ENCODE assay signal across 26 mouse cellular contexts in genomic region chr6:148693329-148693728, GRCm38 (mm10).
DNase-seq lines count a peak whose midpoint lies in the region; ATAC-seq and TF ChIP-seq lines count a peak whose summit lies in the region.
"Had no signal": no experiment of that assay in that cellular context is flagged by ENCODE, and none has a peak within 500 bp of the region (broad histone marks: within the 10 kb centered on the region; RNA-seq: fewer than 3 reads in every experiment).

No protein-coding gene starts in this region.

- H3K9me3 ChIP-seq in heart, embryonic 10.5 days = no peaks in the 10 kb centered on the region
- H3K9me3 ChIP-seq in stomach, embryonic 15.5 days = no peaks in the 10 kb centered on the region
- no peaks in the 10 kb centered on the region for H3K9me3 ChIP-seq in stomach, postnatal 0 days (ENCODE audit: control insufficient read depth, low read length)
- no peaks in the 10 kb centered on the region for H3K9me3 ChIP-seq in heart, embryonic 16.5 days (replicated peaks; ENCODE audit: control insufficient read depth, low read length)
- H3K9me3 ChIP-seq: forebrain, embryonic 15.5 days; limb, embryonic 13.5 days; liver, embryonic 13.5 days; lung, embryonic 15.5 days; neural tube, embryonic 12.5 days had no signal

- DNase-seq in heart, embryonic 10.5 days (ENCODE audit: low spot score) = peak; percentile 93
- DNase-seq in heart, adult 8-10 months (ENCODE audit: low spot score) = no peak
- no peak for DNase-seq in stomach, postnatal 0 days (ENCODE audit: low spot score)
- peak; percentile 10 for DNase-seq in mesoderm, embryonic 11.5 days (ENCODE audit: low read depth, low spot score)
- no peak for DNase-seq in B cell, adult 2 months
- DNase-seq in adrenal gland, postnatal 14 days = no peak
- DNase-seq: adrenal gland, postnatal 36 days; cerebellum, postnatal 10 days; gastrocnemius, postnatal 14 days; kidney, postnatal 25 days; liver, embryonic 13.5 days; lung, postnatal 36 days; midbrain, embryonic 14.5 days; right cerebral cortex, postnatal 14 days; spleen, adult 18-20 months; thymus, postnatal 14 days had no signal

- TF ChIP-seq CTCF in stomach, postnatal 0 days (IDR thresholded peaks at IDR 0.05; ENCODE audit: low read depth) = no peak

- no peaks in the 10 kb centered on the region for H3K27me3 ChIP-seq in heart, embryonic 10.5 days (ENCODE audit: insufficient read depth, poor library complexity, severe bottlenecking)
- H3K27me3 ChIP-seq in stomach, embryonic 15.5 days (replicated peaks) = no peaks in the 10 kb centered on the region
- no peaks in the 10 kb centered on the region for H3K27me3 ChIP-seq in stomach, postnatal 0 days (ENCODE audit: control insufficient read depth, insufficient read depth, low read length)
- no peaks in the 10 kb centered on the region for H3K27me3 ChIP-seq in heart, embryonic 16.5 days (ENCODE audit: control insufficient read depth, insufficient read depth, low read length)
- H3K27me3 ChIP-seq: forebrain, embryonic 15.5 days; limb, embryonic 13.5 days; lung, embryonic 15.5 days; neural tube, embryonic 12.5 days had no signal

- H3K4me1 ChIP-seq in heart, embryonic 10.5 days = peaks cover 9% of the 10 kb centered on the region; the same call in 1 of the 2 replicates
- H3K4me1 ChIP-seq in stomach, embryonic 15.5 days = no peaks in the 10 kb centered on the region
- H3K4me1 ChIP-seq in stomach, postnatal 0 days (replicated peaks; ENCODE audit: control insufficient read depth, insufficient read depth) = no peaks in the 10 kb centered on the region
- peaks cover 2% of the 10 kb centered on the region; the same call in 1 of the 2 replicates for H3K4me1 ChIP-seq in heart, embryonic 16.5 days (ENCODE audit: control insufficient read depth, insufficient read depth, low read length)
- H3K4me1 ChIP-seq: forebrain, embryonic 15.5 days; limb, embryonic 13.5 days; liver, embryonic 13.5 days; lung, embryonic 15.5 days; megakaryocyte, embryonic 14.5 days; neural tube, embryonic 12.5 days had no signal

- H3K9ac ChIP-seq in stomach, embryonic 15.5 days = no peak overlapping the region
- no peak overlapping the region for H3K9ac ChIP-seq in stomach, postnatal 0 days (ENCODE audit: low read length)
- no peak overlapping the region for H3K9ac ChIP-seq in heart, embryonic 16.5 days (ENCODE audit: low read length)
- H3K9ac ChIP-seq: forebrain, embryonic 15.5 days; hindbrain, embryonic 14.5 days; limb, embryonic 13.5 days; liver, embryonic 13.5 days; lung, embryonic 15.5 days; neural tube, embryonic 12.5 days had no signal

- H3K4me2 ChIP-seq in stomach, embryonic 15.5 days = no peak overlapping the region
- H3K4me2 ChIP-seq in stomach, postnatal 0 days (replicated peaks; ENCODE audit: low read depth) = no peak overlapping the region
- no peak overlapping the region for H3K4me2 ChIP-seq in heart, embryonic 16.5 days (ENCODE audit: low read depth, low read length)
- H3K4me2 ChIP-seq: forebrain, embryonic 15.5 days; hindbrain, embryonic 14.5 days; limb, embryonic 13.5 days; liver, embryonic 13.5 days; lung, embryonic 15.5 days; neural tube, embryonic 12.5 days had no signal

- H3K4me3 ChIP-seq in heart, embryonic 10.5 days = no peak overlapping the region
- H3K4me3 ChIP-seq in stomach, embryonic 15.5 days (replicated peaks) = no peak overlapping the region
- H3K4me3 ChIP-seq in stomach, postnatal 0 days (ENCODE audit: low read depth, low read length) = no peak overlapping the region
- no peak overlapping the region for H3K4me3 ChIP-seq in heart, embryonic 16.5 days (ENCODE audit: low read length)
- H3K4me3 ChIP-seq: forebrain, embryonic 15.5 days; layer of hippocampus, adult 2 months; limb, embryonic 13.5 days; liver, embryonic 13.5 days; lung, embryonic 15.5 days; megakaryocyte, embryonic 14.5 days; neural tube, embryonic 12.5 days had no signal

- TF ChIP-seq EP300 in stomach, postnatal 0 days (optimal IDR thresholded peaks at IDR 0.05) = no peak

- ATAC-seq in stomach, embryonic 15.5 days (ENCODE audit: insufficient read depth, low FRiP score, low read depth) = 0 out of 2 replicates have a peak, but pooled peaks have one; percentile 7
- ATAC-seq in stomach, postnatal 0 days (ENCODE audit: low FRiP score, low TSS enrichment) = no peak
- ATAC-seq in heart, embryonic 16.5 days (replicated peaks; ENCODE audit: extremely low read depth, insufficient read depth, low FRiP score) = peak; percentile 63
- ATAC-seq: forebrain, embryonic 15.5 days; inflammation-experienced regulatory T-cells, adult 6 months had no signal

- H3K27ac ChIP-seq in heart, embryonic 10.5 days = no peak overlapping the region
- H3K27ac ChIP-seq in stomach, embryonic 15.5 days = no peak overlapping the region
- no peak overlapping the region for H3K27ac ChIP-seq in stomach, postnatal 0 days (replicated peaks)
- H3K27ac ChIP-seq in heart, embryonic 16.5 days (ENCODE audit: low read length) = no peak overlapping the region
- H3K27ac ChIP-seq: forebrain, embryonic 15.5 days; hindbrain, embryonic 14.5 days; layer of hippocampus, adult 2 months; limb, embryonic 13.5 days; liver, embryonic 13.5 days; lung, embryonic 15.5 days; neural tube, embryonic 12.5 days had no signal

- no peaks in the 10 kb centered on the region for H3K36me3 ChIP-seq in heart, embryonic 10.5 days
- H3K36me3 ChIP-seq in stomach, embryonic 15.5 days = no peaks in the 10 kb centered on the region
- H3K36me3 ChIP-seq in stomach, postnatal 0 days (ENCODE audit: control insufficient read depth, insufficient read depth, low read length) = no peaks in the 10 kb centered on the region
- no peaks in the 10 kb centered on the region for H3K36me3 ChIP-seq in heart, embryonic 16.5 days (ENCODE audit: control insufficient read depth, insufficient read depth)
- H3K36me3 ChIP-seq: forebrain, embryonic 15.5 days; limb, embryonic 13.5 days; liver, embryonic 13.5 days; lung, embryonic 15.5 days; neural tube, embryonic 12.5 days had no signal

- 12% methylated on average over 4 of the region's 4 CpGs for WGBS in heart, embryonic 10.5 days
- WGBS in stomach, embryonic 15.5 days = 43% methylated on average over 4 of the region's 4 CpGs
- 24% methylated on average over 4 of the region's 4 CpGs for WGBS in stomach, postnatal 0 days
- WGBS in heart, embryonic 16.5 days = 21% methylated on average over 4 of the region's 4 CpGs

Comparison
In these comparisons a context has a peak if more than half of its experiments do, and no peak if none do; other contexts are left out.
1. DNase-seq: peak in heart, embryonic 10.5 days (single experiment) and mesoderm, embryonic 11.5 days (single experiment); none in heart, adult 8-10 months (single experiment), stomach, postnatal 0 days (single experiment), B cell, adult 2 months (0 of 2) and adrenal gland, postnatal 14 days (single experiment).